Mouse (Mus musculus) olfactory bulb, adult 2 months (tissue): ENCODE results near the gene Nop2. TPM values are rescaled to one million over a fixed set of nuclear protein-coding genes. Genes with fewer than 3 reads are reported as not detected.

Source experiments
- H3K27ac ChIP-seq: fragments of 200-500 bp; 2 replicates; pipeline ENCODE4 v1.5.1; 2012; ENCODE audit warnings: low read depth, low read length; ENCODE audit not compliant: insufficient read depth
- H3K4me1 ChIP-seq: fragments of 200-500 bp; 2 replicates; pipeline ENCODE4 v1.6.1; 2012; ENCODE audit warnings: low read length; ENCODE audit not compliant: control insufficient read depth, insufficient read depth
- H3K4me3 ChIP-seq: fragments of 200-500 bp; 2 replicates; pipeline ENCODE4 v1.5.1; 2012; ENCODE audit warnings: mild to moderate bottlenecking, low read depth, low read length, moderate library complexity; ENCODE audit not compliant: insufficient read depth
- CTCF ChIP-seq: fragments of 200-500 bp; IDR thresholded peaks from 2 replicates; pipeline ENCODE4 v1.5.1; 2012; ENCODE audit warnings: low read depth, mild to moderate bottlenecking, low read length, moderate library complexity; ENCODE audit not compliant: insufficient read depth
- POLR2A ChIP-seq: fragments of 200-500 bp; IDR thresholded peaks from 2 replicates; pipeline ENCODE4 v1.6.1; 2012; ENCODE audit warnings: mild to moderate bottlenecking, low read depth, low read length, moderate library complexity; ENCODE audit not compliant: insufficient read depth
- WGBS: fragments of 180-500 bp; shearing (Covaris S2); methylation state at CpG from one replicate; pipeline ENCODE4 v1.1.7; 2018; 5-methylcytosine and 5-hydroxymethylcytosine counted together
- polyA plus RNA-seq: library from polyadenylated mRNA; stranded (reverse); fragments of >200 nt; gene quantifications from 2 replicates; pipeline ENCODE4 v1.2.4, GENCODE M21; 2012; ENCODE audit warnings: low replicate concordance; ENCODE audit not compliant: missing spikeins, insufficient read depth, insufficient read length

The Nop2 gene
- polyA plus RNA-seq, 1 experiment = not detected

DNA sequence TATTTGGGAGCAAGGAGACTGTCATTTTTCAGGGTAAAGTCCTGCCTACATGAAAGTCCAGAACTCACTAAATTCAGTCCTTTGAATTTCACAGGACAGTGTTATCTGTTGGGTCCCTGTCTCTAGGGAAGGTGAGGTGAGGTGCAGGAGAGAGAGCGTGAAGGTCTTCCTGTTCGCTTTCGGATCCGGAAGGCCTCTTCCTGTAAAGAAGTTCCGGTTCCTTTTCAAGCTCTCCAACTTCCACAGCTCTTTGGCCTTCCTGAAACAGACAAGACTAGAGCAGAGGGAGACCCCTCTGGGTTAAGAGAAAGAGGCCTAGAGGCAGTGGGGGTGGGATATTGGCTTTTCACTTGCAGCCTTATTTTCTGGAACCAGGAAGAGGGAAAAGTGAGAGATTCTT, 39.3 kb upstream of the Nop2 start:
- TF ChIP-seq POLR2A = no peak
- TF ChIP-seq CTCF = no peak
- WGBS = 94% methylated on average over 5 of the region's 5 CpGs

DNA sequence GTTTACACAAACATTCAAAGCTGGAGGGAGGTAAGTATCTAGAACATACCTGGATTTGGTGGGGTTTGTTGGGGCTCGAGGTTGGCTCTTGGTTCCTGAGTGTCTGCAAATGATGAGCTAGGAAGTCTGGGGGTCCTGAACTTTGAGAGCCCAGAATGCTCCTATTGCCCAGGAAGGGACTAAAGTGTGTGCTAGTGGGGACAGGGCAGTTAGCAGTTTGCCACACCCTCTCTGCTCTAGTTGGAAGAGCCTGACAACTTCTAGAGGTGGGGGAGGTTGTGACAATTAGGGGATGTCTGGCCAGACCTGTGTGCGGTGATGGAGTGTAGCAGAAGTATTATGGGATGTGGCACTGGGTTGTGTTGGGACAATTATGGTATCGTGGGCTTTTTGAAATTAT, 36.9 kb upstream of the Nop2 start:
- peak overlapping the region; percentile 80; the same call in 1 of the 2 replicates for H3K27ac ChIP-seq
- peaks cover 27% of the 10 kb centered on the region for H3K4me1 ChIP-seq
- WGBS = 40% methylated on average over 3 of the region's 3 CpGs
- H3K4me3 ChIP-seq = no peak overlapping the region
- TF ChIP-seq CTCF = no peak
- no peak for TF ChIP-seq POLR2A

More for the DNA sequence above, 39.3 kb upstream of the Nop2 start:
- Histone ChIP-seq H3K27ac (no peak overlapping the region), H3K4me3 (no peak overlapping the region), H3K4me1 (peaks cover 26% of the 10 kb centered on the region)

DNA sequence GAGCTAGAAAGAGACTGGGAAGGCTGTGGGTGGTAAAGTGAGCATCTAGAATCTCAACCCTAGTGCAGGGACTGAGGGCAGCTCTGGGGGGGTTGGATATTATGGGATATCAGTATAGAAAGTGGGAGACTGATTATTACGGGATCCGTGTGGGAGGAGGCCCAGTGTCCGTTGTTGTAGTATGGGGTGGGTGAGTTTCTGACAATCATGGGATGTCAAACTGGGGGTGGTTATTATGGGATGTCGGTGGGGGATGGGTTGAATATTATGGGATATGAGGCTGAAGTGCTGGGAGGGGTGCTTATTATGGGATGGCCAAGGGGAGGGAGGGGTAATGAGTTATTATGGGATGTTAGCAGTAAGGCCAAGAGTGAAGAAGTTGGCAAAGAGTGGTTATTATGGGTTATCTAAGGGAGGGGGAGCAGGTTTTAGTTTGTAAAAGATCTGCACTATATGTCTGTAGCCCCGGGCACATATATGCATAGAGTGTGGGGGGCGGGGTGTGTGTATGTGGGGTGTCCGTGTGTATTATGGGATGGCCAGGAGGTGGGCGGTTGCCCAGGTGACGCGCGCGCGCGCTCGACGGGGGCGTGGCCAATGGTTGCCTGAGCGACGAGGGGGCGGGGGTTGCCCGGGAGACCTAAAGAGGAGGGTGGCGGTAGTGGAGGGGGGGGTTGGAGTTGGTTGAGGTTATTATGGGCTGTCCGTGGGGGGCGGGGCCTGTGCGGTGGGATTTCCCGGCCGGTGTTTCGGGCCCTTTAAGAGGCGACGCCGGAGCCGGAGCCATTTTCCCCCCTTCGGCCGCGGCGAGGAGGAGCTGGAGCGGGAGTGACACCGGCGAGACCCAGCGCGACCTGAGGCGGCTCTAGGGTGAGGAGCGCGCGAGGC, 36.1 kb upstream of the Nop2 start, which contains the start of gene Chd4:
Chd4 (plus strand) TSS at position 591 of the 888 bp plus-strand sequence.
- TF ChIP-seq POLR2A (peak; percentile 89), CTCF (no peak)
- peak within 1 kb of the TSS; percentile 98 for H3K4me3 ChIP-seq
- peaks cover 30% of the 10 kb centered on the region for H3K4me1 ChIP-seq
- peak within 1 kb of the TSS; percentile 97 for H3K27ac ChIP-seq
- WGBS = under 1% methylated on average over 44 of the region's 45 CpGs

DNA sequence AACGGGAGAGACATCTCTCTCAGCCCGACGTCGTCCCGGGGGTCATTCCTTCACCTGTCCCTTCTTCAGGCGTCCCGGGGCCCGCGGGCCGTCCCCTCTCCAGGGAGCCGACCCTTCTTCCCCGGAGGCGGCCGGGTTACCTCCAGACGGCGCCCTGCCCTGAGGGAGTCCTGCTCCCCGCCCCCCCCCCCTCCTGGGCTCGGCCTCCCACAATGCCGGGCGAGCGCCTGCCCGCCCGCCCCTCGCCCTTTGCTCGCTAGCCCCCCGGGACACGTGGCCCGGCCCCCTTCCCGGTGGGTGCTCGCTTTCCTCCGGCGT, 35.5 kb upstream of the Nop2 start:
- peak overlapping the region; percentile 98 for H3K4me3 ChIP-seq
- TF ChIP-seq POLR2A (no peak), CTCF (no peak)
- H3K4me1 ChIP-seq = peaks cover 31% of the 10 kb centered on the region
- peak overlapping the region; percentile 97 for H3K27ac ChIP-seq
- 1% methylated on average over 30 of the region's 32 CpGs for WGBS

DNA sequence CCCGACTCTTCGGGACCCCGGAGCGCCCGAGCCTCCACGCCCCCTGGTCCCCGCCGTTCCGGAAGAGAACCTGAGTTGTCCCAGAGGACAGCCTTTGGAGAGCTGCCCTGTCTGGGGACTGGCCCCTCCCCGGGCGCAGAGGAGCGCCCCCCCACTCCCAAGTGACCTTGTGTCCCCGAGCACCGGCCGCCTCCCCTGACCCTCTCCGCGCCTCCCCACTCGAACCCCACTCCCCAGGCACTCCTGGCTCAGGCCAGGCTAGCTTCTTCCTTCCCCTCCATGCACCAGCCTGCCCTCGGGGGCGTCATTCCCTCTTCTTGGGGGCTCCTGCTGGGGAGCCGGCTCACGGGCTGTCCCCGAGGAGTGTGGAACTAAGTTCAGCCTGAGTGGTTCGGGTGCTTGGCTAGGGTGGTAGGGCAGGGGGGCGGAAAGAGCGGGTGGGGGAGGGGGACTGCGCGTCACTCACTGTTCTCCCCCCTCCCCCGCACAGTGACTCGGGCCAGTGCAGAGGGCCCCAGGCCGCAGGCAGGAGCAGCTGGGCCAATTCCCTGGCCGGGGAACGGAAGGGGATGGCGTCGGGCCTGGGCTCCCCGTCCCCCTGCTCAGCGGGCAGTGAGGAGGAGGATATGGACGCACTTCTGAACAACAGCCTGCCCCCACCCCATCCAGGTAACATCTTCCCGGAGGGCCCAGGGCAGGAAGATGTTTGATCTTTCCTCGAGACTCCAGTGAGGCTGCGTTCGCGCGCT, 34.9 kb upstream of the Nop2 start:
- Histone ChIP-seq H3K4me1 (peaks cover 27% of the 10 kb centered on the region), H3K4me3 (peak overlapping the region; percentile 98), H3K27ac (peak overlapping the region; percentile 60)
- under 1% methylated on average over 44 of the region's 44 CpGs for WGBS
- no peak for TF ChIP-seq POLR2A
- TF ChIP-seq CTCF = no peak

DNA sequence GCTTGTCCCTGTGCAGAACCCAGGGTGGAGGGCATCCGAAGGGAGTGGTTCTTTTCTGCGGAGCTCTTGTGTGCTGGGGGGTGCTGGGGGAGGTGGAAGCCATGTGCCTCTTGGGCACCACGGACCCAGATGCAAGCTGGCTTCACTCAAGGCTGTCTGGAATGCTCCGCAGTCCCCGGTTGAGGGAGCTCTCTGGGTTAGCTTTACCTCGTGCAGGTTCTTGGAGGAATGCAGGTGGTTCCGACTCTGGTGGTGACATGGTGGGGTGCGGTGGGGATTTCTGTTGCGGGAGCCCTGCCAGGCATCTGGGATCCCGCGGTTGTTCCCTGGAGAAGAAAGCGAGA, 34.4 kb upstream of the Nop2 start:
- Histone ChIP-seq H3K4me3 (peak overlapping the region; percentile 98), H3K4me1 (peaks cover 27% of the 10 kb centered on the region), H3K27ac (peak overlapping the region; percentile 60)
- 0% methylated on average over 12 of the region's 12 CpGs for WGBS
- TF ChIP-seq POLR2A (no peak), CTCF (no peak)

DNA sequence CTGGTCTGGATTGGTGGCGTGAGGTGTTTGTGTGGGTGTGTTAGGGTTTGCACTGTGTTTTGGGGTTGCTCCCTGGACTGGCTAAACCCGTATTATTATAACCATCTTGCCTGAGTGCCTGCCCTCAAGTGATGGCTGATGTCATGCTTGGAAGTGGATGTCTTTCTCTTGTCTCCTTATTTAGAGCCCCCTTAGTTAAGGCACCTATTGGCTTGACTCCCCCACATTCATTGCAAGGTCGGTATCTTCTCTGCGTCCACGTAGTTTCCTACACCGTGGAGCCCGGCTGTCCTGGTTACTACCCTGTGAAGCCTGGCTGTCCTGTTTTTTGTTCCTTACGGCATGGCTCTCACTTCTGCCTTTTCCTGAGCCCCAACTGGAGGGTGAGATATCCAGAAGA, 33.8 kb upstream of the Nop2 start:
- WGBS = 11% methylated on average over 8 of the region's 8 CpGs
- H3K27ac ChIP-seq = no peak overlapping the region
- peak overlapping the region; percentile 98; the same call in 1 of the 2 replicates for H3K4me3 ChIP-seq
- peaks cover 27% of the 10 kb centered on the region for H3K4me1 ChIP-seq
- TF ChIP-seq CTCF (no peak), POLR2A (no peak)

DNA sequence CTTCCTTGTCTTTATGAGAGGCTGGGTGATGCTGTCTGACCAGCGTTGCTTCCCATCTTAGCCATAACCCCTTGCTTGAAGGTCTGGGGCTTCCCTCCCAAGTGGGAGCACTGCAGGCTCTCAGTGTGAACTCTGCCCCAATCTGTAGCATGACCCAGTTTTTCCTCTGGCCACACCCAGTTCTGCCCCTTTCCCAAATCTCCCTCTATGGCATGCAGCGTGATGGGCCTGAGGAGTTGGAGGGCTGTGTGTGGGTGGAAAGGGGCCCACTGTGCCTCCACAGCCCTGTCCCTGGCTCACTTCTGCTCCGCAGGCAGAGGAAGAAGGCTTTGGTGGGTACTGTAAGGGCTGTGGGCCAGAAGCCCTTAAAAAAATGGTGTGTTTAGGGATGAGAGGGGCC, 33.2 kb upstream of the Nop2 start:
- TF ChIP-seq POLR2A (no peak), CTCF (no peak)
- WGBS = 11% methylated on average over 3 of the region's 3 CpGs
- H3K27ac ChIP-seq = peak overlapping the region; percentile 12

DNA sequence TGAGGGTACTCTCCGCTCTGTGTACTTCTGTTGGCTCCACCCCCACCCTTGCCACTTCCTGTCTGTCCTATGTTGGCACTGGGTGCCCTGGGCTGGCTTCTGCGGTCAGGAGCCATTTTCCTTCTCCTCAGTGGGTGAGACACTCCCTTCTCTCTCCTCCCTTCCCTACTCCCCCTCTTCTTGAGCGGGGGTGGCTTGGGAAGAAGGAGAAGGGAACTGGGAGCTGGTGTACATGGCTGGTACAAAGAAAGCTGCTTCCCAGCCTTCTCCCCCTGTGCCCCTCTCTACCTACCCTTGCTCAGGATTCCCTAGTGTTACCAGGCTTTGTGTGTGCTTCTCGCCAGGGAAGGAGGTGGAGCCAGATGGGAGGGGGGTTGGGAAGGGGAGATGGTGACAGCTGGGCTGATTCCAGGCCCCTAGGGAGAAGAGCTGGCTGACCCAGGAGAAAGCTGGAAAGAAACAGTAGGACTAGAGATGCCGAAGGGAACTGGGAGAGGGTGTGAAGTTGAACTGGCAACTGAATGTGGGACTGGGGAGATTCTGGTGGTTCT, 32.2 kb upstream of the Nop2 start:
- TF ChIP-seq CTCF = no peak
- no peak for TF ChIP-seq POLR2A
- WGBS = 13% methylated on average over 5 of the region's 5 CpGs
- H3K4me1 ChIP-seq = peaks cover 27% of the 10 kb centered on the region
- H3K4me3 ChIP-seq = peak overlapping the region; percentile 11
- H3K27ac ChIP-seq = peak overlapping the region; percentile 73

More for the DNA sequence above, 33.2 kb upstream of the Nop2 start:
- Histone ChIP-seq H3K4me1 (peaks cover 27% of the 10 kb centered on the region), H3K4me3 (peak overlapping the region; percentile 26)
